Mouse (Mus musculus) CD4-positive helper T cell, adult 2 months (primary cell): ENCODE measurements around the gene Chst10.

Experiments used
- DNase-seq: peaks from one replicate; pipeline ENCODE4 v3.0.0-alpha.2; 2012; ENCODE audit warnings: low read depth, missing footprints, low spot score

Chst10 gene

DNA sequence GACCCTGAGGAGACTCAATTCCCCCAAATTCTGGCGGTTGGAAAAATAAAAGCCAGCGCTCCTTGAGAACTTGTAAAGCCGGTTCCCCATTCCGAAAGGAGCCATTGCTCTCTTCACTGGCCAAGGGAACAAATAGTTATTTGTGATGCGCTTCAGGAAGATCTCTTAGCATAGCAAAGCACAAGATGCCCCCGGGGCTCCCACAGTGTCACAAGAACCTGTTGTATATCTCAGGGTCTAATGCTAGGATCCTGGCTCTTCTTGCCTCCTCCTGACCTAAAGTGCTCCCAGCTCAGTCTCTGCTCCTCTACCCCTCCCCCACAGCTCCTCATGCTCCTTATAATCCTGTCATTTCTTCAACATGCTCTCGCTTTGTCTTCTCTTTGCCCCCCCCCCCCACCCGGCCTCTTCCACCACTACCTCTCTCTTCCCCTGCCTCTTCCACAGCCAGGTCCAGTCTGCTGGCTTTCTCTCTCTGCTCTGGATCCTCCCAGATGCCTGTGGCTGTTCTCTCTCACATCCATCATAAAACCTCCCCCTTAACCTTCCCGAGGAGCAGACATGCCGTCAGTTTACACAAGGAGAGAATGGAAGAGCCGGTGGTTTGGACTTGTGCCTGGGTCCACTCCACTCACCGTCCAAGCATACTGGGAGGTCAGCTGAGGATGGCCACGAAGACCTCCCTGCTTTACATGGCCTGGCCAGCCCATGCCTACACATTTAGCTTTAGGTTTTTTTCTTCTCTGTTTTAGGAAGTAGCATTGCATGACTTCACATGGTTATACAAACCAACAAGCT lies 28.4 kb downstream of the Chst10 start:
- DNase-seq = no peak

DNA sequence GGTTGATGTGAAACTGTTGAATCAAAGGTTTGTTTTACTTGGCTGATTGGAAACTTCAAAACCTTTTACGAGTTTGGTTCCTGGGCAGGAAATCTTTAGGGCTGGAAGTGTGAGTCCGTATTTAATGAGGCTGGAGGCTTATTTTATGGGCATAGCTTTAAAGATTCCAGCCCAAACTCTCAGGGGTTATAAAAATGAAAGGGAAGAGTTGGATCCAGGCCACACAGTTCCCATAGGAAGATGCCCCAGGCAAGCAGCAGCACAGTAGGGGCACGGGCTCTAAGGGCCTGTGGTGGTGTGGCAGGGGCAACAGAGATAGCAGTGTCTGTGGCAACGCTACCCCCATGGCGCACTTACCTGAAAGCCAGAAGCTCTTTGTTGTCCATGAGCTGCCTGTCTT lies 31.7 kb downstream of the Chst10 start:
- DNase-seq = no peak

DNA sequence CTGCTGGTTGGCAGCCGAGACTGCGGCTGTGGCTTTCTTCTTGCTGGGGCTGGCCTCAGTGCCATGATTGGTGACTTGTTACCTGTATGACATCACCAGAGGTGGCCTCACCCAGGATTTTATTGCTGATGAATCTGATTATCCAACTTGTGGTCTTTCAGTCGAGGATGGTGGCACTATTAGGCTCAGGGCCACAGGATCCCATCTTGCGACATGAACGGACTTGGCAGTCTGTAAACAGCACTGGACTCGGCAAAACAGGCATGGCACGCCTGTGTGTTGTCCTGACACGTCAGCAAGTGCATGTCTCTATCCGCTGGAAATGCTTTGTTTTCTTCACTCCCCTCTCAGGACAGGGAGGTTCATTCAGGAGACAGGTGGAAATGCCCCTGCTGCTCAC lies 33.6 kb downstream of the Chst10 start:
- DNase-seq = no peak

DNA sequence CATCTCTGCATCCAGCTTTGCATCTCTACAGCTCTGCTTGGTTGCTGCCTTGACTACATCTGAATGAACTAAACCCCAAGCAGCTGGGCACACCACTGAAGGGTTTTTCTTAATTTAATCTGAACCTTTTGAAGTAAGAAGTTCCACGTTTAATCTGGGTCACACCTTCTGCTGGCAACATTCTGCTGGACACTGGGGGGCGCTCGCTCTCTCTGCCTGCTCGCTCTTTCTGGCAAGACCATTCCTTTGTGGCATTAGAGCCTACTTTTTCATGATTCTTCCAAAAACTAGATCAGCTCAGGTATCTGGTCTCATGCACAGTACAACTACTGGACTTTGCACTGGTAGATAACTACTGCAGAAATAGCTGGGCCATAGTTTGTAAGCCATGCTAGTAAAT lies 35.7 kb downstream of the Chst10 start:
- peak; percentile 35 for DNase-seq

DNA sequence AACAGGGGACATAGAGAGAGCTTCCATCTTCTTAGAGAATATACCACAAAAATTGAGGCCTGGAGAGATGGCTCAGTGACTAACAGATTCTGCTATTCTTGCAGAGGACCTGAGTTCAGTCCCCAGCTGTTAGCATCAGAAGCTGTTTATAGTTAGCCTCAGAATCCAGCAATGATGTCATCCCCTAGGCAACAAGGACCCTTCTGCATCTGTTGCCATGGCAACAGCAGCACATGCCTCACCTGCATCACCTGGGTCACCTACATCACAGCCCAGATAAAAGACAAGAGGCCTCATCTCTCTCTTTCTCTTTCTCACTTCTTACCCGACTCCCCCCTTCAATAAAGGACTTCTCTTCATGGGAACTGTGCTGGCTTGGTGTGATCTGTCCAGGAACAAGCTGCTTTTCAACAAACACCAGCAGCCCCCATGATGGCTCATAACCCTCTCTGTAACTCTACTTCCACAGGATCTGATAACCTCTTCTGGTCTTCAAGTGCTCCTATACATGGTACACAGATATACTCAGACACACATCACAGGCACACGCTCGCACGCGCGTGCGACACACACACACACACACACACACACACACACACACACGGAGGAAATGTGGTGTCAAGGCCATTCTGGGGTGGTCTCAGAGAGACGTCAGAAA lies 37.0 kb downstream of the Chst10 start:
- DNase-seq = no peak

DNA sequence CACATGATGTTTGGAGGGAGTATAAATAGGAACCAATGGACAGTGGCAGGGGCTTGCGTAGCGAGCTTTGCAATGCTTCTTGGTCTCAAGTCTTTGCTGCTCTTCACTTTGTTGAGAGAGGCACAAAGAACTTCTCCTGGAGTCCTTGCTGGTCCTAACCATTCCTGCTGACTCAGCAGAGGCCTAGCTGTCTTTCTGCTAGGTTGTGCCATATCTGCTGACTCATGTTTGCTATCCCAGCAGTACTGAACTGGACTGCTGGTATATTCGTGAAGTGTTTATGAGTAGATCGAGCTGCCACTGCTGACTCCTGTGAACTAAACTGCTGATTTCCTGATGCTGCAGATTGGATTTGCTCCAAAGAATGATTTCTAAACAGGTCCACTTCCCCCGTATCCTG lies 37.8 kb downstream of the Chst10 start:
- no peak for DNase-seq

DNA sequence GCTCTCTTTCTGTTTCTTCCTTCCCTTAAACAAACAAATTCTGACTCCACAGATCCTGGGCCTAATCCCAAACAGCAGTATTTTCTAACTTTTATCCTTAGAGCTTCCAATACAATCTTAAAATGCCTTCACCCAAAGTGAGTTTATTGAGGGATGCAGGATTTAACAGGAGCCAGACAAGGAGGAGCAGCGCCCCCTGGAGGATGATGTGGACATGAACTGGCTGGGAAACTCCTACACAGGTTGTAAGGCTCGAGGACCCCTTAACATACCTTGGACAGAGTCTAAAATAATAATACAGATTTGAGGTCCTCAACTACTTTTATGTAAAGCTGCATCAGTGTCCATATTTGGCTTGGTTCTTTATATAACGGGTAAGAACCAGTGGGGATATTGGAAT lies 41.8 kb downstream of the Chst10 start:
- DNase-seq = peak; percentile 47

DNA sequence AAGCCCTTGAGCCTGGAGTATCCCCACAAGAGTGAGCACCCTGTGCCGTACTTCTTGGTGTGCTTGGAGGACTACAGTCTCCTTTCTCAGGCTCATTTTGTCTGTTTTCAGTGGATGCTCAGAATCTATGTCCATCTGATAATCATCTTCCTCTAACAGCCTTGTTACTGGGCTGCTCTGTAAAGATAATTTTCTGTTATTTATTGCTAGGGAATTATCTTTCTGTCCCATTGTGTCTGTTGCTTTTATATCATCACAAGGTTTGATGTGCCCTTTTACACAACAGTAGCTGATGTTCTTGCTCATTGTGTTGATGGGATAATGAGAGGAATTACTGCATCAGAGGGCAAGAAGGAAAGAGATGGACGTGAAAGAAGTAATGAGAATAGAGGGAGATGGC lies 45.7 kb downstream of the Chst10 start:
- no peak for DNase-seq

DNA sequence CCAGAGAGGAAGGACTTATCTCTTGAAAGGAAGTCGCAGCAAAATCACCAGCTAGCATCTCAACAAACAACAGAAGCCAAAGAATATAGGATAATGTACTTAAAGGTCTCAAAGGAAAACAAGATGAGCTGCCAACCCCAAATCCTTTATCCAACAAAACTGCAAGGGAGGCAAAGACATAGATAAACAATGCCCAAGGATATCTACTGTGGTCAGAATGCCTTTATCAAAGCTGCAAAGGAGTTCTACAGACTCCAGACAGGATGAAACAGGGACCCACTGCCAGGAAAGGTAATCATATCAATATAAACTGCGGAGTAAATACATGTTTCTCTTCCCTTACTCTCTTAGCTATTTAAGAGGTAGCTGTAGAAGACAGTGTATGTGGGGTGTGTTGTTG lies 47.3 kb downstream of the Chst10 start:
- no peak for DNase-seq

DNA sequence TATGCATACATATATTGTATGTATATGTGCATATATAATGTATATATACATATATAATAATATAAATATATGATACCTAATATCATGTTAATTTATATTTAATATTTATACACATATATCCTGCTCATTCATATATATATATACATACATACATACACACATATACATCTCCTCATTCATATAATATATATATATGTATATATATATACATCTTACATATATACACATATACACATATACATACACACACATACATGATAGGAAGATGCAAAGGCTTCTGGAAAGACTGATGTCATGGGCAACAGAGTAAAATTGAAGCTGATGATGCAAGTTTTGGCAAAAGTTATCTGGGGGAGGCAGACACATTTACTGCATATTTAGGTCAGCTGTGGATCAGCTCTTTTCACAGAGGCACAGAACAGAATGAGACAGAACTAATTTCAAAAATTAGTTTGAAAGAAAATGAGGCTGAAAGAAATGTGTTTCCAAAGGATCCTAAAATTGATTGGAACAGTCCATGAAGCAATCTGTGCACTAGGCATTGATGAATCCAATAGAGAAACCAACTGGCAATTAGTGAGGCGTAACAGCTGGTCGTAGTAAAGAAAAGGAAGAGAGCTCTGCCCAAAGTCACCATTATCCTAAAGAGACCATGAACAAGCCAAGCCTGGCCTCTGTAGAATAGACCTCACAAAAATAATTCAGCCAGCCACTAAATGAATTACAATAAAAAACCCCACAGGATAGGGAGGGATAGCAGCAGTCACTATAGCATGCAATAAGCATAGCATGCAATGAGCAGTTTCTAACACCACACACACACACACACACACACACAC lies 49.3 kb downstream of the Chst10 start:
- DNase-seq = no peak

DNA sequence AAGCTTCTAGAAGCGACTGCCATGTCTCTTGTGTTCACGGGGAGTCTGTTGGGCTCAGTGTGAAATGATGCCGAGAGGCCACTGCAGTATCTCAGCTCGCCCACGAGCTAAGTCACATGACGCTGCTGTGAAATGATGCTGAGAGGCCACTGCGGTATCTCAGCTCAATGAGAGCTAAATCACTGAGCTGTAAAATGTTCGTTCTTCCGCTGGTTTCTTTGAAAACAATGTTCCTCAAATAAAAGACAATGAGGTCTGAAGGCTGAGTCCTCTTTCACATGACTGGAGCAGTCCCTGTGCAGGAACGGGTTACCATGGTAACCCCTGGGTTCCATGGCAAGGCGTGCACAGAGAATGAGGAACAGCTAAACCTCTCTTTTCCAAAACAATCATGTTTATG lies 50.0 kb downstream of the Chst10 start:
- no peak for DNase-seq

DNA sequence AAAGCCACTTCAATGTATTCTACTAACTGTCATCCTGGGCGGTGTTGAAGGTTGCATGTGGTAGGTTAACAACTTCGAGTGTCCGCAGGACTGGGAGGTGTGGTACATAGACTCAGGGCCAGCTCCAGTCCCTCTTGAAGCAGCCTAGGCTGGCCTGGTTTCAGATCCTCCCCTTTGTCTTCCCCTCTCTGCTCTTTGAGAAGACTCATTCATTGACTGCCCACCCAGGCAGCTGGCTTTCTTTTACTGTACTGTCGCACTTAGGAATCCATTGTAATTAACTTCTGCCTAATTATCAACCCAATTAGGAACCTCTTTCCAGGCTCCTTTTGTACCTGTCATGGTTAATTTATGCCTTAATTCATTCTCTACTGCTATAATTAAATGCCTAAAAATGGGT lies 54.7 kb downstream of the Chst10 start:
- no peak for DNase-seq

DNA sequence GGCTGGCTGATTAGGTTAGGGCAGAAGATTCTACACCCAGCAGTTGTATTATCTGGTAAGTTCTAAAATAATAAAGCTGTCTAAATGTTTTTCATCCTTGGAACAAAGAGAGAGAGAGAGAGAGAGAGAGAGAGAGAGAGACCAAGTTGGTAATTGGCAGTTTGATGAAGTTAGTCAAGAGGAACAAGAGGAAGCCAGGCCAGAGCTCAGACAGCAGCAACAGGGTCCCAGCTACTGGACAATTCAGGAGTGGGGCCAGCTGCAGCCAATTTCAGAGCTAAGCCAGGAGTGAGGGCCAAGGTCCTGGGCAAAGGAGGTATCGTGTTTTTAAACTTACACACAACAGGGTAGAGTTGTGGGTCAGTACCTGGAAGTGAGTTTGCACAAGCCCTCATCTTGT lies 55.1 kb downstream of the Chst10 start:
- no peak for DNase-seq

DNA sequence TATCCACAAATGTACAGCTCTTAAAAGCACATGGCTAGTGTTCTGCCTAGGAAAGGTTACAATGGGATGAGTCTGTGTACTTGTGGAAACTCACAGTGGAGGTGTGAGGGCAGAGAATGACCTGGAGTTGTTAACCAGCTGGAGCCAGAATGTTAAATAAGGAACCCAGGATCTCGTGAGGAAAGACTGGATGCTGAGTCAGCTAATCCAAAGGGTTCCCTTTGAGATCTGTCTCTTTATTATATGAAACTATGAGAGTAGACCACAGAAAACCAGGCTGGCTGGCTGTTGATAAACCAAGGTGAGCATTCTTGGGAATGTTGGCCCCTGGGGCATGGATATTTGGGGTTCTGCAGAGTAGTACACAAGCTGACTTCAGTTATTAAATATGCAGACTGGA lies 58.0 kb downstream of the Chst10 start:
- no peak for DNase-seq

DNA sequence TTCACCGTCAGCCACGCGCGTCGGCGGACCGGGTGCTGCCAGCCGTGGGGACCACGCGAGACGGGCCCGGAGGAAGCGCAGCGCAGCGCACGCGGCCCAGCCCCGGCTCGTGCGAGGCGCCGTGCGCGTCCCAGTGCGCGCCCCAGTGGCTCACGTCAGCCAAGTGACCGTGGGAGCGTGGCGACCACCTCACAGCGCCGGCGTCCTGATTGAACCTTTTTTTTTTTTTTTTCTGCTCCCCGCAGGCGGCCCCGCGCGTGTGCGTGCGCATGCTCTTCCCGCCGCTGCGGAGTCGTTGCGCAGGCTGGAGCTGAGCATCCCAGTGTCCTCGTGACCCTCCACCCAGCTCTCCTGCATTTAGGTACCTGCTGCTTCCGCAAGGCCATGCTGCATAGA lies 61.5 kb downstream of the Chst10 start, which contains the start of gene Lonrf2:
TSS of gene Lonrf2 (minus strand) at position 235 of the 396 bp plus-strand sequence.
- no peak for DNase-seq

DNA sequence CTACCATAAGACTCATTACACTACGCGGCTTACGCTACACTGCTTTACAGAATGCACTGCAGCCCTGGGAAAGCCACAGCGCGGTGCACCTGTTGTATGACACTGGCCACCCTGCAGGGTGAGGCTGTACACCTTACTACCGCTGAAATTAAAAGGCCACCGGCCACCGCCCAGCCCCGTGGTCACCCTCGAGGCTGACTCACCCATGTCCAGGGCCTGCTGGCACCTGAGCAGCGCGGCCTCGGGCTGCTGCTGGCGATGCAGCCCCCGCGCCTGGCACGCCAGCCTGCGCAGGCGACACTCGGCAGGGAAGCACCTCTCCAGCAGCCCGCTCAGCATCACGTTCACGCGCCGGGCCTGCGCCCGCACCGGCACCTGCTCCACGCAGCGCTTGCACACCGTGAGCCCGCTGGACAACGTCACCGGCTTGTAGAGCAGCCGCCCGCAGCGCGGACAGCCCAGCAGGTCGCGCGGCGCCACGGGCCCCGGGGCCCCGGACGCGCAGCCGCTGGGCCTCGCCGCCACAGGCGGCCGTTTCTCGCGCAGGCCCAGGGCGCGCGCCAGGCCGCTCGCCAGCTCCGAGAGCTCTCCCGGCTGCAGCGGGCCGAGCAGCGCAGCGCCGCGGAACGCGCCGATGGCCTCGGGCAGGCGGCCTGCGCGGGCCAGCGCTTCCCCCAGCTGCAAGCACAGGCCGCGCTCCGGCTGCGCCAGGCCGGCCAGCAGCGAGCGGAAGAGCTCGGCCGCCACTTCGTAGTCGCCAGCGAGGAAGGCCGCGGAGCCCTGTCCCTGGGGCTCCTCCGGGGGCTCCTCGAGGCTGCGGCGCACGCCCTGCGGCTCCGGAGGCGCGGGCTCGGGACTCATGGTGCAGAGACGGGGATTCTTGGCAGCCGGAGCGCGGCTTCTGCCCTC lies 62.1 kb downstream of the Chst10 start:
- DNase-seq = no peak

DNA sequence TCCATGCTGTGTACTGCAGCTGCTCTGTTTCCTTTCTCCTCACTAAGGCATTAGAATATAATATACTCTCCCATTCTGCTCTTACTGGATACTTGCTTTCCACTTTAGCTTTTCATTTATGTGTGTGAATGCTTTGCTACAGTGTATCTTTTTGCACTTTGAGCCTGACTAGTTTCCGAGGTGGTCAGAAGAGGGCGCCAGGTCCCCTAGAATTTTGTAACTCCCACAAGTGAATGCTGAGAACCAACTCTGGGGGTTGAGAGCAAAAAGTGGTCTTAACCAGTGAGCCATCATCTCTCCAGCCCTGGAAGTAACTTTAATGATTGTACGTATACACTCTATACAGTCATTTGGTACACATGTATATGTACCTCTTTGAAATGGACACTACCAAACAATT lies 63.1 kb downstream of the Chst10 start:
- DNase-seq = no peak

DNA sequence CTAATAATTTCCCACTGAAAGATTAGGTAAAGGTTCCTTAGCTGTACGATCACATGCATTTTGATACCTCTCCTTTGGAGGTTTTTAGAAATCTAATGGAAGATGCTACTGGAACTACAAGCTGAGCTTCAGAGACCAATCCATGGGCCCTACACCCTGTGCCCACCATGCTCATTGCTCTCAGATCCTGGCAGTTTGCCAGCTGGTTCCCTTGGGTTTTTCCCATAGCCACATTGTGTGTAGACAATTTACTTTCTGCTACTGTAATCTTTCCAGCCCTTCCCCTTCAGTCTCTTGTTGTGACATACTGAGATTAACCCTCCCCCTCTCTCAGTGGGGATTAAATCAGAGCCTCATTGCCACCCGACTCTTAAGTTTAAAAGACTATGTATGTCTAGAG lies 73.0 kb downstream of the Chst10 start:
- no peak for DNase-seq

DNA sequence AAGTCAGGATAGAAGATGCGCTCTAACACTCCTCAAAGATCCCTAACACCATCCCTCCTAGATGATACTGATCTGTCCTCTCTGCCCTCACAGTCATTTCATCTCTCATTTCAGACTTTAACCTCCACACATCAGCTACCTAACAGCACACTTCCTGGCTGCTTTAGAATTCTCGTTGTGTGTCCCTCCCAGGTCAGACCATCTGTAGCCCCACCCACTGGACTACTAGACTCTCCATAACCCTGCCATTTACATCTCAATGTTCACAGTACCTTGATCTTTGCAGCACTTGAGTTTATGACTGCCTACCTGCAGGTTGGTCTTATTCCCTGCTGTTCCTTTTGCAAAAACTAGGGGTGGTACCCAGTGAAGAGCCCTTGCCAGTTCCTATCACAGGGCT lies 74.1 kb downstream of the Chst10 start:
- no peak for DNase-seq

DNA sequence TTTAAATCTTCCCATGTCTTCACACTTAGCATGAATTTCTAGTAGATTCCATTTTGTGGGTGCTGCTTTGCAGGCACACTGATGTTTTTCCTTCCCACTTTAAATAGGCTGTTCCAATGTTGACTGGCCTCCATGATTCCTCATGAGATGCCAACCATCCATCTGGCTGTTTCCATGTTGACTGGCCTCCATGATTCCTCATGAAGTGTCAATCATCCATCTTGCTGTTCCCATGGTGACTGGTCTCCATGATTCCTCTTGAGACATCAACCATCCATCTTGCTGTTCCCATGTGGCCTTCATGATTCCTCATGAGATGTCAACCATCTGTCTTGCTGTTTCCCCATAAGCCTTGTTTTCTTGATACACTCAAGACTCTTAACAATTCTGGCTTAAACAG lies 78.3 kb downstream of the Chst10 start:
- no peak for DNase-seq

DNA sequence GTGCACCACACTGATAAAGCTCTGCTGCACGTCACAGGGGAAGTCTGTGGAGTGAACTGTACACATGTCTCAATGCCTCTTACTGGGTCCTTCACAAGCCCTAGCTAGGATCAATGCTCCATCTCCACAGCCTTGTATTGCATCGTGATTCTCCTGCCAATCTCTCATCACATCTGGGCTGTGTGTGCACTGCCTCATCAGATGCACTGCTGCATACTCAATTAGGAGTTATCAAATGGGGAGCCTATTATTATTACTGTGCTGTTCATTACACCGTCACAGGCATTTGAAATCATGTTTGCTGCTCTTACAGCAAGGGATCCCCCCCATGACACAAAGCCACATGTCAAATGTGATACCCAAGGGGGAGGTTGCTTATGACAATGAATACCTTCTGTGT lies 80.3 kb downstream of the Chst10 start:
- no peak for DNase-seq
